Mouse (Mus musculus): ENCODE data around the gene Xrcc1. TPM values are rescaled to one million over a fixed set of nuclear protein-coding genes. Genes with fewer than 3 reads are reported as not detected.

Xrcc1 gene
- polyA plus RNA-seq, 1 experiment from 2014 or later = 182 TPM

DNA sequence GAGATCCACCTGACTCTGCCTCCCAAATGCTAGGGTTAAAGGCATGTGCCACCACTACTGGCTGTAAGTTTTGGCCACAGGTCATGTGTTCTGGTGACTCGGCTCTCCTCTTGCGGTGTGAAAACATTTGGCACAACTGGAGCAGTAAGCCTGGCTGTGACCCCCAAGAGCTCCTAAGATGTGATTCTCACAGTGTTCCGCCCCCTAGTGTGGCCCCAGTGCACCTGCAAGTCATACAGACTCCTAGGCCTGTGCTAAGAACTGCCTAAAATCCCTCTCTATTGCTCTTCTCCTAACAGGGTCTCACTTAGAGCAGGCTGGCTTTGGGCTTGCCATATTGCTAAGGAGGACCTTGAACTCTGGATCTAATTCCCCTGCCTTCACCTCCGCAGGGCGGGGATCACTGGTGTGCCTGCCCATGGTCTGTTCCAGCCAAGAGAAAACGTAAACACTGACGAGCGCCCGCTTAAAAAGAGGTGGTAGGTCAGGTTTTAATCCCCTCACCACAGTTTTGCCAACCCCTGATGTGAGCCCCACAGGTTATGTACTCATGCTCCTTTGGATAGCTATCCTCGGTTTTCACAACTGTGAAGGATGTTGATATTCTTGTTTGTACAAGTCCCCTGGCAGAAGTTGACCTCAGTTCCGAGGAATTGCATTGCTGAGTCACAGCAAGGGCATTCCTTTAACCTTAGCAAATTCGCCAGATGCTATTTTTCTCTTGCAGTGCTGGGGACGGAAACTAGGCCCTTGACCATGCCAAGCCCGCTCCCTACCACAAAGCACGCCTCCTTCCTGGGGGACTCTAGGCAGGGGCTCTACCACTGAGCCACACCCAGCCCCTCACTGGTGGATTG, 53.4 kb downstream of the Xrcc1 start:
- Histone ChIP-seq H3K27ac (no peak overlapping the region), H3K27me3 (ENCODE audit: low read depth, poor library complexity, severe bottlenecking) (peaks cover 16% of the 10 kb centered on the region)
- WGBS = 74% methylated on average over 15 of the region's 15 CpGs

GRCm38 (mm10) chr7:24600941-24601597, 55.0 kb downstream of the Xrcc1 start:
- no peaks in the 10 kb centered on the region; the same call in 1 of the 2 replicates for H3K27me3 ChIP-seq (ENCODE audit: low read depth, poor library complexity, severe bottlenecking)
- 11% methylated on average over 13 of the region's 13 CpGs for WGBS

More for the DNA sequence above, 53.4 kb downstream of the Xrcc1 start:
- H3K9me3 ChIP-seq (replicated peaks) = no peaks in the 10 kb centered on the region
- peaks cover 9% of the 10 kb centered on the region for H3K4me1 ChIP-seq
- H3K4me3 ChIP-seq = no peak overlapping the region
- H3K36me3 ChIP-seq = 0 out of 2 replicates have a peak, but pooled peaks cover 3% of the 10 kb centered on the region
- DNase-seq (ENCODE audit: low spot score) = no peak

DNA sequence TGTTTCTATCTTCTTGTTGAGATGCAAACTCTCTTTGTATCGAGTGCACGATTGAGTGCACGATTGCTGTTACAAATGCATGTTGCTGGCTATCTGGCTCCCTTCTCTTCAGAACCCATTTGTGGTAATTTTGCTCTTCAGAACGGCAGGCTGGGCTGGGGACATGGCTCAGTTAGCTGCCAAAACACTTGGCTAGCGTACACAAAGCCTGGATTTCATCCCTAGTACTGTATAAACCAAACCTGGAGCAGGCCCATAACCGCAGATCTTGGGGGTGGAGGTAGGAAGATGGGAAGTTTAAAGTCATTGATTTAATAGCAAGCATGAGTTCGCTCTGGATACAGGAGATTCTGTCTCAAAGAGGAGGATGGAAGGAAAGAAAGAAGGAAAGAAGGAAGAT, 59.5 kb downstream of the Xrcc1 start:
- peaks cover 7% of the 10 kb centered on the region for H3K4me1 ChIP-seq
- H3K27ac ChIP-seq = no peak overlapping the region
- no peak for DNase-seq (ENCODE audit: low spot score)
- no peak overlapping the region for H3K4me3 ChIP-seq
- H3K36me3 ChIP-seq = peaks cover 15% of the 10 kb centered on the region; the same call in 1 of the 2 replicates
- H3K27me3 ChIP-seq (ENCODE audit: low read depth, poor library complexity, severe bottlenecking) = peaks cover 24% of the 10 kb centered on the region
- H3K9me3 ChIP-seq (replicated peaks) = no peaks in the 10 kb centered on the region
- WGBS = 88% methylated on average over 7 of the region's 7 CpGs

More at GRCm38 (mm10) chr7:24600941-24601597, 55.0 kb downstream of the Xrcc1 start:
- peak; percentile 94 for DNase-seq (ENCODE audit: low spot score)
- H3K4me1 ChIP-seq = no peaks in the 10 kb centered on the region
- no peak overlapping the region for H3K27ac ChIP-seq
- H3K4me3 ChIP-seq = no peak overlapping the region
- H3K9me3 ChIP-seq (replicated peaks) = no peaks in the 10 kb centered on the region
- 0 out of 2 replicates have a peak, but pooled peaks cover 3% of the 10 kb centered on the region for H3K36me3 ChIP-seq

GRCm38 (mm10) chr7:24606046-24606445, 60.0 kb downstream of the Xrcc1 start:
- Histone ChIP-seq H3K36me3 (peaks cover 15% of the 10 kb centered on the region; the same call in 1 of the 2 replicates), H3K27me3 (ENCODE audit: low read depth, poor library complexity, severe bottlenecking) (peaks cover 29% of the 10 kb centered on the region), H3K27ac (no peak overlapping the region), H3K4me1 (peaks cover 11% of the 10 kb centered on the region), H3K9me3 (replicated peaks) (no peaks in the 10 kb centered on the region), H3K4me3 (no peak overlapping the region)
- 83% methylated on average over 7 of the region's 7 CpGs for WGBS
- DNase-seq (ENCODE audit: low spot score) = no peak

- H3K36me3 ChIP-seq = peaks cover 15% of the 10 kb centered on the region; the same call in 1 of the 2 replicates
- no peak for DNase-seq (ENCODE audit: low spot score)
- 41% methylated on average over 6 of the region's 6 CpGs for WGBS
- peaks cover 48% of the 10 kb centered on the region for H3K27me3 ChIP-seq (ENCODE audit: low read depth, poor library complexity, severe bottlenecking)
- no peaks in the 10 kb centered on the region for H3K9me3 ChIP-seq (replicated peaks)
- H3K4me3 ChIP-seq = no peak overlapping the region
- H3K4me1 ChIP-seq = peaks cover 25% of the 10 kb centered on the region
- H3K27ac ChIP-seq = no peak overlapping the region
These were observed 61.9 kb downstream of the Xrcc1 start for GRCm38 (mm10) chr7:24608017-24608416.

- no peak for DNase-seq (ENCODE audit: low spot score)
- H3K9me3 ChIP-seq (replicated peaks) = no peaks in the 10 kb centered on the region
- H3K4me1 ChIP-seq = peaks cover 25% of the 10 kb centered on the region
- peaks cover 15% of the 10 kb centered on the region; the same call in 1 of the 2 replicates for H3K36me3 ChIP-seq
- peaks cover 54% of the 10 kb centered on the region for H3K27me3 ChIP-seq (ENCODE audit: low read depth, poor library complexity, severe bottlenecking)
- 71% methylated on average over 8 of the region's 8 CpGs for WGBS
- H3K4me3 ChIP-seq = no peak overlapping the region
- H3K27ac ChIP-seq = no peak overlapping the region
These were observed 62.5 kb downstream of the Xrcc1 start for GRCm38 (mm10) chr7:24608561-24608960.

- Histone ChIP-seq H3K36me3 (peaks cover 12% of the 10 kb centered on the region; the same call in 1 of the 2 replicates), H3K9me3 (replicated peaks) (no peaks in the 10 kb centered on the region), H3K4me3 (peak within 1 kb of the TSS; percentile 51), H3K27me3 (ENCODE audit: low read depth, poor library complexity, severe bottlenecking) (peaks cover 67% of the 10 kb centered on the region), H3K4me1 (peaks cover 25% of the 10 kb centered on the region), H3K27ac (no peak within 1 kb of the TSS)
- peak; percentile 48 for DNase-seq (ENCODE audit: low spot score)
- WGBS = 2% methylated on average over 27 of the region's 27 CpGs
These were observed 64.2 kb downstream of the Xrcc1 start, which contains the start of gene Phldb3 for GRCm38 (mm10) chr7:24610144-24610878. Gene Phldb3, plus strand, starts transcription at chr7:24610763.

GRCm38 (mm10) chr7:24610879-24611494, 64.9 kb downstream of the Xrcc1 start:
- H3K27me3 ChIP-seq (ENCODE audit: low read depth, poor library complexity, severe bottlenecking) = peaks cover 67% of the 10 kb centered on the region
- H3K4me1 ChIP-seq = peaks cover 25% of the 10 kb centered on the region
- H3K4me3 ChIP-seq = peak overlapping the region; percentile 51
- whole genome bisulfite sequencing = under 1% methylated on average over 36 of the region's 36 CpGs
- peak; percentile 76 for DNase-seq (ENCODE audit: low spot score)
- H3K9me3 ChIP-seq (replicated peaks) = no peaks in the 10 kb centered on the region
- peaks cover 12% of the 10 kb centered on the region; the same call in 1 of the 2 replicates for H3K36me3 ChIP-seq
- no peak overlapping the region for H3K27ac ChIP-seq

GRCm38 (mm10) chr7:24611709-24612108, 65.6 kb downstream of the Xrcc1 start:
- H3K27ac ChIP-seq = no peak overlapping the region
- H3K36me3 ChIP-seq = peaks cover 12% of the 10 kb centered on the region; the same call in 1 of the 2 replicates
- H3K4me3 ChIP-seq = peak overlapping the region; percentile 51
- peaks cover 25% of the 10 kb centered on the region for H3K4me1 ChIP-seq
- H3K27me3 ChIP-seq (ENCODE audit: low read depth, poor library complexity, severe bottlenecking) = peaks cover 67% of the 10 kb centered on the region
- DNase-seq (ENCODE audit: low spot score) = no peak
- 14% methylated on average over 7 of the region's 7 CpGs for WGBS
- no peaks in the 10 kb centered on the region for H3K9me3 ChIP-seq (replicated peaks)

- Histone ChIP-seq H3K27me3 (ENCODE audit: low read depth, poor library complexity, severe bottlenecking) (peaks cover 67% of the 10 kb centered on the region), H3K4me3 (peak overlapping the region; percentile 31), H3K9me3 (replicated peaks) (no peaks in the 10 kb centered on the region), H3K4me1 (peaks cover 25% of the 10 kb centered on the region), H3K27ac (no peak overlapping the region), H3K36me3 (peaks cover 12% of the 10 kb centered on the region; the same call in 1 of the 2 replicates)
- DNase-seq (ENCODE audit: low spot score) = peak; percentile 53
- WGBS = 3% methylated on average over 27 of the region's 27 CpGs
These were observed 66.3 kb downstream of the Xrcc1 start for GRCm38 (mm10) chr7:24612308-24612910.

DNA sequence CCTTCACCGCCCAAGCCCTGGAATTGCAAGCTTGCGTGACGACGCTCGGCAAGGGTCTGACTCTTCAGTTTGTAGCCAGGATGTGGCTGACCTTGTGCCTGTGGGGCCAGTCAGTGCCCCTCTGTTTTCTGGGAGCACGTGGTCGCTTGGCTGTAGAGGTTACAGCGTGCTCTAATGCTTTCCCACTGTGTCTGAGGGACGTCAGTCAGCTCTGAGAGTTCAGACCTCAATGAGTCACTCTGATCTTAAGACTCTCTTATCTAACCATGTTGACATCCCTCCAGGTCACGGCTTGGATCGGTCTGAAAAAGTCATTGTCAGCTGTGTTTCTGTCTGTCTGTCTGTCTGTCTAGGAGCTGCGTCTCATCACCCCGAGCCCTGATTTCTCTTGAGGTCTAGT, 68.7 kb downstream of the Xrcc1 start:
- Histone ChIP-seq H3K4me3 (no peak overlapping the region), H3K9me3 (replicated peaks) (no peaks in the 10 kb centered on the region), H3K36me3 (no peaks in the 10 kb centered on the region), H3K27me3 (ENCODE audit: low read depth, poor library complexity, severe bottlenecking) (peaks cover 64% of the 10 kb centered on the region), H3K4me1 (peaks cover 25% of the 10 kb centered on the region), H3K27ac (no peak overlapping the region)
- DNase-seq (ENCODE audit: low spot score) = no peak
- WGBS = 79% methylated on average over 13 of the region's 13 CpGs

DNA sequence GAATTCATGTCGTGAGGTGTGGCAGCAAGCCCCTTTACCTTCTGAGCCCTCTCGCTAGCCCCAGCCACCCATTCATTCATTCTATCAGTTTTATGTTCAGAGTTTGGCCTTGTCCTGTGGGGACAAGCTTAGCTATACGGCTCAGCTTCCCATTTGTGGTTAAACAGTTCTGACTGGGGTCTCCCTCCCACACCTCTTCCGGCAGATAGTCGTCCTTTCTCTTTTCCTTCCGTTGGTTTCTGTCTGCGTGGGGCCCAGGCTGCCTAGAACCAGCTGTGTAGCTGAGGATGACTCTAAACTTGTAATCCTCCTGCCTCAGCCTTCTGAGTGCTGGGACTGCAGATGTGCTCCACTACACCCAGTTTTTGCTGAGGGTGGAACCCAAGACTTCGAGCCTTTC, 71.7 kb downstream of the Xrcc1 start:
- Histone ChIP-seq H3K27me3 (ENCODE audit: low read depth, poor library complexity, severe bottlenecking) (peaks cover 37% of the 10 kb centered on the region), H3K4me3 (no peak overlapping the region), H3K4me1 (peaks cover 1% of the 10 kb centered on the region; the same call in 1 of the 2 replicates), H3K9me3 (replicated peaks) (peaks cover 3% of the 10 kb centered on the region; the same call in 1 of the 2 replicates), H3K36me3 (no peaks in the 10 kb centered on the region), H3K27ac (no peak overlapping the region)
- DNase-seq (ENCODE audit: low spot score) = no peak
- WGBS = 81% methylated on average over 8 of the region's 8 CpGs
